Mouse (Mus musculus): Measurements from ENCODE around the gene Snrnp25. TPM values are rescaled to one million over a fixed set of nuclear protein-coding genes. Genes with fewer than 3 reads are reported as not detected.

The Snrnp25 gene
- 45.7 and 46.8 TPM in 2 replicates for polyA plus RNA-seq (2015; fragmentation: Nextera tagmentation; extraction: Ambion mirVana)

DNA sequence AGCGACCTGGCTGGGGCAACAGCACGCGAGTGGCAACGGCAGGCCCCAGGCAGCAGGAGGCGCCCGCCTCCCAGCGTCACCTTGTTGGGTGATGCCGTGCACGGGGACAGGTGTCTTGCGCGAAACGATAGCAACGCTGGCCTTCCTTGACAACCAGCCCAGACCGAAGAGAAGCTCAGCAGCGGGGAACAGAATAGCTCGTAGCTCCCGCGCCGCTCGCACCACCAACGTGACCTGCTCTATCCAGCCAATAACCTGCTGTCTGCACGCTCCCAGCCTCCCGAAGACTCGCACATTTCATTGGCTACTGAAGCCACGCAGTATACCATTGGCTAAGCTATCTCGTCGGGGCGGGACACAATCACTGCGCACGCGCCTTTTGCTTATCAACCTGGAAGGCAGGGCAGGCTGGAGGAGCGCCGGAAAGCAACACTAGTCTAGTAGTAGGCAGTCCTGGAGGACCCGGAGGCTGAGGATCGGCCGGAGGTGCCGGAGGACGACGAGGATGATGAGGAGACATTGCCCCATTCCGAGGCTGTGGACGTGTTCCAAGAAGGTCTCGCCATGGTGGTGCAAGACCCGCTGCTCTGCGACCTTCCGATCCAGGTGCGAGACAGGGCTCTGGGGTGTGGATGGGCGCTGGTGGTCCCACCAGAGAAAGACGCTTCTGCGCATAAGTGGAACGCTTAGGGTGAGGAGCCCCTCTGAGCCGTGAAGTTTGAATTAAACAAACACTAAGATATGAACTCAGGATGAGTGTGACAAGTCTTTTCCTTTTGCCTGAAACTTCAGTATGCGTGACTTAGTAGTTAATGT, at the start of gene Snrnp25:
Gene Snrnp25 (plus strand): TSS at position 358 of the 816 bp plus-strand sequence.
- Histone ChIP-seq H3K9ac (peak within 1 kb of the TSS; percentile 76), H3K4me2 (peak within 1 kb of the TSS; percentile 83), H3K4me3 (peak within 1 kb of the TSS; percentile 60), H3K36me3 (peaks cover 29% of the 10 kb centered on the region), H3K27me3 (no peaks in the 10 kb centered on the region), H3K4me1 (replicated peaks) (peaks cover 17% of the 10 kb centered on the region), H3K9me3 (no peaks in the 10 kb centered on the region), H3K27ac (replicated peaks) (0 out of 2 replicates have a peak within 1 kb of the TSS, but pooled peaks have one; percentile 20)
- under 1% methylated on average over 52 of the region's 52 CpGs for WGBS
- peak; percentile 100 for ATAC-seq (ENCODE audit: low read depth)

- Histone ChIP-seq H3K4me3 (no peak overlapping the region), H3K36me3 (no peaks in the 10 kb centered on the region), H3K9ac (no peak overlapping the region), H3K4me2 (no peak overlapping the region), H3K9me3 (no peaks in the 10 kb centered on the region), H3K4me1 (replicated peaks) (peaks cover 39% of the 10 kb centered on the region), H3K27me3 (no peaks in the 10 kb centered on the region), H3K27ac (replicated peaks) (peak overlapping the region; percentile 88)
- ATAC-seq (ENCODE audit: low read depth): no peak
- WGBS: 53% methylated on average over 7 of the region's 7 CpGs
Measured at GRCm38 (mm10) chr11:32156854-32157630, 48.2 kb upstream of the Snrnp25 start.

- no peaks in the 10 kb centered on the region for H3K36me3 ChIP-seq
- peaks cover 45% of the 10 kb centered on the region for H3K4me1 ChIP-seq (replicated peaks)
- H3K4me3 ChIP-seq: no peak overlapping the region
- H3K4me2 ChIP-seq: peak overlapping the region; percentile 29
- H3K9ac ChIP-seq: peak overlapping the region; percentile 43; the same call in 1 of the 2 replicates
- H3K27ac ChIP-seq (replicated peaks): peak overlapping the region; percentile 88
- H3K27me3 ChIP-seq: no peaks in the 10 kb centered on the region
- 17% methylated on average over 18 of the region's 18 CpGs for whole genome bisulfite sequencing
- ATAC-seq (ENCODE audit: low read depth): peak; percentile 52
- no peaks in the 10 kb centered on the region for H3K9me3 ChIP-seq
Measured at GRCm38 (mm10) chr11:32157791-32158594, 47.2 kb upstream of the Snrnp25 start.

DNA sequence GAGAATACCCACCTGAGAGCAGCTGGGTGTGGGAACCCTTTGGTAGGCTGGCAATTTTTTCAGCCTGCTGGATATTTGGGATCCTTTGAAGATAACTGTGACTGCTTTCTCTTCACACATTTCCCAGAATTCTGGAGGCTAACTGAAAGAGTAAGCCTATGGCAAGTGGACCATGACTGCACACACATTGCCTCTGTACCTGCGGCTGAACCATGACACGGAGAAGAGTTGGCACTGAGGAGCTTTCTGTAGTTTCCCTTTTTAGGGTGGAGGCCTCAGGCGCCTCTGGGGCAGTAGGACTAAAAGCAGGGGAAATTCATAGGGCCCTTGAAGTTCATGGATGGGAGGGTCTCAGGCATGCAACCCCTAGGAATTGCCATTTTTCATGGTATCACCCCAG, 46.0 kb upstream of the Snrnp25 start:
- no peaks in the 10 kb centered on the region for H3K9me3 ChIP-seq
- no peak overlapping the region for H3K9ac ChIP-seq
- WGBS: 86% methylated on average over 3 of the region's 3 CpGs
- H3K4me2 ChIP-seq: no peak overlapping the region
- no peaks in the 10 kb centered on the region for H3K36me3 ChIP-seq
- peaks cover 45% of the 10 kb centered on the region for H3K4me1 ChIP-seq (replicated peaks)
- no peak for ATAC-seq (ENCODE audit: low read depth)
- H3K4me3 ChIP-seq: no peak overlapping the region
- H3K27ac ChIP-seq (replicated peaks): peak overlapping the region; percentile 88; the same call in 1 of the 2 replicates
- H3K27me3 ChIP-seq: no peaks in the 10 kb centered on the region

GRCm38 (mm10) chr11:32160341-32160740, 44.9 kb upstream of the Snrnp25 start:
- no peaks in the 10 kb centered on the region for H3K36me3 ChIP-seq
- H3K9me3 ChIP-seq: no peaks in the 10 kb centered on the region
- no peak for ATAC-seq (ENCODE audit: low read depth)
- H3K27ac ChIP-seq (replicated peaks): 0 out of 2 replicates have a peak overlapping the region, but pooled peaks have one; percentile 11
- 82% methylated on average over 7 of the region's 7 CpGs for WGBS
- no peaks in the 10 kb centered on the region for H3K27me3 ChIP-seq
- no peak overlapping the region for H3K4me2 ChIP-seq
- H3K9ac ChIP-seq: no peak overlapping the region
- no peak overlapping the region for H3K4me3 ChIP-seq
- peaks cover 45% of the 10 kb centered on the region for H3K4me1 ChIP-seq (replicated peaks)

DNA sequence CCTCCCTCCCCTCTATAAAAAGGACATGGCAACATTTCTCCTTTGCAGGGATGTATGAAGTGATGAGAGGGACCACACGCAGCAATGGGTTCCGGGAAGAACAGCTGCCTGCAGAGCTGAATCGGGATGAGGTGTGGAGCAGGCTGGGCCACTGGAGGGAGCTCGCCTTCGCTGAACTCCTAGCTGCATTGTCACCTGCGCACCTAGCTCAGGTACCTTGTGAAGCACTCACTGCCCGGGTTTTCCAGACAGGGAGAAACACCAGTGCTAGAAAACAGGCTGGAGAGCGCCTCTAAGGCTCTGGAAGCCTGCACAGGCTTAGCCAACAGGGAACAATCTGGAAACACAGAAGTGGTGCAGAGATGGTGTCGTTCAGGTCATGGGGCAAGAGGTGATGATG, 43.7 kb upstream of the Snrnp25 start:
- peaks cover 45% of the 10 kb centered on the region for H3K4me1 ChIP-seq (replicated peaks)
- H3K9me3 ChIP-seq: no peaks in the 10 kb centered on the region
- H3K9ac ChIP-seq: peak overlapping the region; percentile 74
- peak overlapping the region; percentile 90 for H3K27ac ChIP-seq (replicated peaks)
- no peaks in the 10 kb centered on the region for H3K27me3 ChIP-seq
- 8% methylated on average over 9 of the region's 9 CpGs for WGBS
- ATAC-seq (ENCODE audit: low read depth): peak; percentile 68
- H3K4me3 ChIP-seq: peak overlapping the region; percentile 28
- no peaks in the 10 kb centered on the region for H3K36me3 ChIP-seq
- H3K4me2 ChIP-seq: peak overlapping the region; percentile 55

GRCm38 (mm10) chr11:32161922-32162804, 43.1 kb upstream of the Snrnp25 start:
- Histone ChIP-seq H3K4me1 (replicated peaks) (peaks cover 40% of the 10 kb centered on the region), H3K4me3 (peak overlapping the region; percentile 28), H3K4me2 (peak overlapping the region; percentile 55), H3K27ac (replicated peaks) (peak overlapping the region; percentile 90), H3K9ac (peak overlapping the region; percentile 74), H3K9me3 (no peaks in the 10 kb centered on the region), H3K27me3 (no peaks in the 10 kb centered on the region), H3K36me3 (no peaks in the 10 kb centered on the region)
- WGBS: 11% methylated on average over 28 of the region's 28 CpGs
- ATAC-seq (ENCODE audit: low read depth): peak; percentile 94

DNA sequence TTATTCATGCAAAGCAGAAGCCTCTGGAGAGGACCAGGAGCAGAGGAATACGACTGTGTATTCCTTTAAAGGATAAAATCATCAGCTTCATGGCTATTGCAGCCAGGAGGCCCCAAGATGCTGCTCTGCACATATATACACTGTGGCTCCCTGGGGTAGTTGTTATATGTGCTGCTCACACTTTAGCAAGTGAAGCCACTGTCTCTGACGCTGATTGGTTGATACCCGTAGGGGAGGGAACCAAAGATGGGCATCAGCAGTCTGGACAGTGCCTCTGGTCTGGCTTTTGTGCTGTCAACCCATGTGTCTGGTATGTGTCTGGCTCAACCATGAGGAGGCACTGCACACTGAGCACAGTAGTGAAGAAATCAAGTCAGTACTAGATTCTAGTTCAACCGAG, 38.5 kb upstream of the Snrnp25 start:
- Histone ChIP-seq H3K9ac (no peak overlapping the region), H3K4me3 (no peak overlapping the region), H3K27ac (replicated peaks) (no peak overlapping the region), H3K27me3 (no peaks in the 10 kb centered on the region), H3K4me1 (replicated peaks) (peaks cover 10% of the 10 kb centered on the region), H3K36me3 (no peaks in the 10 kb centered on the region), H3K9me3 (no peaks in the 10 kb centered on the region), H3K4me2 (no peak overlapping the region)
- 74% methylated on average over 4 of the region's 4 CpGs for WGBS
- no peak for ATAC-seq (ENCODE audit: low read depth)

DNA sequence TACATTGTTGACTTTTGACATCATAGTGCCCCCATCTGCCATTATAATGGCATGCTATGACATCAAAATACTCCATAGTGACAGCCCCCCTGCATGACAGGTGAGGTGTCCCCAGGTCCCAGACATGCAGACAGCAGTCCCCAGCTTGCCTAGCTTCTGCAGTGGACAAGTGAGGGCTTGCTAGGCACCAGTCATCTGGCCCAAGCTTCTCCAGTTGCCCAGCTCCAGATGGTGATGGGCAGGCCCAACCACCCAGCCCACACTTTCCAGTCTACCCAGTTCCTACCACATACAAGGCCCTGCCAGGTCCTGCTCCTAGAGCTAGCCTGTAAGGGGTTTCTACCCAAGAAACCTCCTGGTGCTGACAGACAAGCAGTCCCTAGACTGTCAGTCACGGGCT, 26.7 kb upstream of the Snrnp25 start:
- H3K4me1 ChIP-seq (replicated peaks): no peaks in the 10 kb centered on the region
- H3K9ac ChIP-seq: no peak overlapping the region
- WGBS: 91% methylated on average over 1 of the region's 1 CpGs
- no peak overlapping the region for H3K4me2 ChIP-seq
- H3K4me3 ChIP-seq: no peak overlapping the region
- H3K27ac ChIP-seq (replicated peaks): no peak overlapping the region
- H3K9me3 ChIP-seq: no peaks in the 10 kb centered on the region
- peaks cover 5% of the 10 kb centered on the region; the same call in 1 of the 2 replicates for H3K27me3 ChIP-seq
- ATAC-seq (ENCODE audit: low read depth): no peak
- H3K36me3 ChIP-seq: no peaks in the 10 kb centered on the region

GRCm38 (mm10) chr11:32181246-32181645, 24.0 kb upstream of the Snrnp25 start:
- H3K9me3 ChIP-seq: no peaks in the 10 kb centered on the region
- no peak for ATAC-seq (ENCODE audit: low read depth)
- H3K27ac ChIP-seq (replicated peaks): no peak overlapping the region
- no peaks in the 10 kb centered on the region for H3K4me1 ChIP-seq (replicated peaks)
- no peak overlapping the region for H3K4me2 ChIP-seq
- 84% methylated on average over 4 of the region's 4 CpGs for WGBS
- H3K27me3 ChIP-seq: peaks cover 5% of the 10 kb centered on the region; the same call in 1 of the 2 replicates
- no peak overlapping the region for H3K9ac ChIP-seq
- H3K4me3 ChIP-seq: no peak overlapping the region
- H3K36me3 ChIP-seq: no peaks in the 10 kb centered on the region
